Mouse (Mus musculus): ENCODE data around the gene Ovol2. TPM values are rescaled to one million over a fixed set of nuclear protein-coding genes. Genes with fewer than 3 reads are reported as not detected.
A peak's percentile ranks its signal among the peaks of the same experiment; 100 is the strongest.
"Not testable (repeated sequence)": the region's sequence is repeated elsewhere in the genome, so short reads cannot be mapped to it uniquely, and the experiment has no call there.

The Ovol2 gene
- total RNA-seq (2022): not detected

- DNase-seq (ENCODE audit: low spot score in 2 of 2): no peak
These were observed at the start of gene Ovol2 for GRCm38 (mm10) chr2:144331401-144332302. Ovol2 (minus strand) TSS chr2:144332146.

- no peak for DNase-seq (ENCODE audit: low spot score in 2 of 2)
These were observed 49.8 kb upstream of the Ovol2 start for GRCm38 (mm10) chr2:144381741-144382140.

- no peak for DNase-seq (ENCODE audit: low spot score in 2 of 2)
These were observed 49.3 kb upstream of the Ovol2 start for GRCm38 (mm10) chr2:144381293-144381692.

- DNase-seq (ENCODE audit: low spot score in 2 of 2): no peak
These were observed 43.2 kb upstream of the Ovol2 start for GRCm38 (mm10) chr2:144375063-144375703.

GRCm38 (mm10) chr2:144373063-144373462 is 41.1 kb upstream of the Ovol2 start:
- no peak for DNase-seq (ENCODE audit: low spot score in 2 of 2)

- DNase-seq (ENCODE audit: low spot score in 2 of 2): no peak
These were observed 39.6 kb upstream of the Ovol2 start for GRCm38 (mm10) chr2:144371566-144371965.

- DNase-seq (ENCODE audit: low spot score in 2 of 2): no peak
These were observed 37.6 kb upstream of the Ovol2 start for GRCm38 (mm10) chr2:144369511-144369910.

GRCm38 (mm10) chr2:144369020-144369421 is 37.1 kb upstream of the Ovol2 start:
- DNase-seq (ENCODE audit: low spot score in 2 of 2): no peak

- DNase-seq (ENCODE audit: low spot score in 2 of 2): peak; percentile 94 to 95
These were observed 36.6 kb upstream of the Ovol2 start, which contains the start of the genes Kat14 and Pet117 for GRCm38 (mm10) chr2:144368400-144369019. Kat14 (plus strand) TSS chr2:144368983. Pet117 (plus strand) TSS chr2:144368996.

- DNase-seq (ENCODE audit: low spot score in 2 of 2): no peak
These were observed 20.9 kb upstream of the Ovol2 start for GRCm38 (mm10) chr2:144352843-144353242.

GRCm38 (mm10) chr2:144348525-144348924 is 16.6 kb upstream of the Ovol2 start:
- DNase-seq (ENCODE audit: low spot score in 2 of 2): no peak

- DNase-seq (ENCODE audit: low spot score in 2 of 2): no peak
These were observed 11.2 kb upstream of the Ovol2 start for GRCm38 (mm10) chr2:144343158-144343557.

- not testable (repeated sequence) for DNase-seq (ENCODE audit: low spot score in 2 of 2)
These were observed 6.2 kb upstream of the Ovol2 start for GRCm38 (mm10) chr2:144338149-144338548.

- DNase-seq (ENCODE audit: low spot score in 2 of 2): no peak
These were observed 5.8 kb upstream of the Ovol2 start for GRCm38 (mm10) chr2:144337701-144338100.

GRCm38 (mm10) chr2:144337230-144337629 is 5.3 kb upstream of the Ovol2 start:
- DNase-seq (ENCODE audit: low spot score in 2 of 2): no peak

- no peak for DNase-seq (ENCODE audit: low spot score in 2 of 2)
These were observed 1.3 kb upstream of the Ovol2 start for GRCm38 (mm10) chr2:144333138-144333842.

GRCm38 (mm10) chr2:144332486-144332885 is 540 bp upstream of the Ovol2 start:
- no peak for DNase-seq (ENCODE audit: low spot score in 2 of 2)

- no peak for DNase-seq (ENCODE audit: low spot score in 2 of 2)
These were observed 980 bp downstream of the Ovol2 start for GRCm38 (mm10) chr2:144330960-144331371.

- no peak for DNase-seq (ENCODE audit: low spot score in 2 of 2)
These were observed 1.5 kb downstream of the Ovol2 start for GRCm38 (mm10) chr2:144330352-144330959.

- no peak for DNase-seq (ENCODE audit: low spot score in 2 of 2)
These were observed 2.0 kb downstream of the Ovol2 start for GRCm38 (mm10) chr2:144329937-144330336.

GRCm38 (mm10) chr2:144329451-144329850 is 2.5 kb downstream of the Ovol2 start:
- no peak for DNase-seq (ENCODE audit: low spot score in 2 of 2)

All from gastrocnemius, adult 8-10 months (tissue).